Mouse (Mus musculus): ENCODE measurements at regions not wholly inside any gene's neighbourhood (a gene's known extent, or its start where the extent isn't known, plus 50 kb on each side); places are given as distances from the start of the nearest gene placed in this dataset.
A peak's percentile ranks its signal among the peaks of the same experiment; 100 is the strongest.

DNA sequence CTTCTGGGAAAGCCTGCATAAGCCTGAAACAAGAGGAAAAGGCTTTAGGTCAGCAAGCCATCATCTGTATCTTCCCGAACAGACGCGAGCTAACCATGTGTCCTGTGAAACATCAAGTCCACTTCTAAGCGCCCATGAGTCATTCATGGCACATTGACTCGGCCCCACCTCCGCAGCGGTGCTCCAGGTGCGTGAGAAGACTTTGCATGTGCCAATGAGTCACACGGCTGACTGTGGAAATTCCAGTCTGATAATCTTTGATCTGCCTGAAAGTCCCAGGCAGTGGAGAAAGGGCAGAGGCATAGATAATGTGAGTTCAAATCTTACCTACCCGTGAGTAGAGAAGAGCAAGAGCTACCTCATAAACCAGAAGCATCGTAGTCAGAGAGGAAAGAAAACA, 137.8 kb downstream of the Pfkfb3 start:
- DNase-seq, result no peak

DNA sequence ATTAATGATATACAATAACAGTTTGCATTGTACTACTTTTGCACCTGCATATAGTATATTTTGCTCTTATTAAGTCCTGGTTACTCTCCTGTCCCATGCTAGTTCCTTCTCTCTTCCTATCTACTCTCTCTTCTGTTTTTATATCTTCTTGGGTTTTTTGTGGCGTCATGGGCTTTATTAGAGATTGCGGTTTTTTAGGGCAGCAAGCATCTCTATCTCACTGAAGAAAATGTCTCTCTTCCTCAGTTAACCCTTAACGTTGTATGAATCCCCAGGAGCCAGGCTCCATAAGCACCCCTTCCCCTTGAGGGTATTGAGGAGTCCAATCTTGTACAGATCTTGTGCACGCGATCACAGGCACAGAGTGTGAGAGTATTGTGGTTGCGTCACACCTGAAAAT, 141.4 kb downstream of the Pfkfb3 start:
- no peak for DNase-seq

- DNase-seq, result peak; percentile 9 to 34
Observed at GRCm38 (mm10) chr2:11408497-11408896, 145.4 kb downstream of the Pfkfb3 start.

DNA sequence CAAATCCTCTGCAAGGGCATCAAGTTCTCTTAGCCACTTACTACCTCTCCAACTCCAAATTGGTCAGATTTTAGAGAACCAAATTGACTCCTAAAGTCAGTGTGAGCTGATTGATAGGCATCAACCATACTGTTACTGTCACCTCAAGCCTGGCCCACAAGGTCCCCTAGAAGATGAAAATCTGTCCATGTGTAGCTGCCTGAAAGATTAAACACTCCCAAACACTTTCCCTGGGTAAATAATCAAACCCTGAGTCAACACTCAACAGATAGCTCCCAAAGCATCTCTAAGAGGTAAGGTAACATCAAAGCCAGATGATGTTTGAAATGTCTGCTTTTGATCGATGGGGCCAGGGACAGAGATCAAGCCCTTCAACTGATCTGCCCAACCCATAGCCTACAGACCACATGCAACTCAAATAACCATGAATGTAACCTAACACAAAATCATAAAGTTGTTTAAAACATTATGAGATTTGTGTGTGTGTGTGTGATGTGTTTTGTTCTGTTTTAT, 147.7 kb downstream of the Pfkfb3 start:
- no peak for DNase-seq

DNA sequence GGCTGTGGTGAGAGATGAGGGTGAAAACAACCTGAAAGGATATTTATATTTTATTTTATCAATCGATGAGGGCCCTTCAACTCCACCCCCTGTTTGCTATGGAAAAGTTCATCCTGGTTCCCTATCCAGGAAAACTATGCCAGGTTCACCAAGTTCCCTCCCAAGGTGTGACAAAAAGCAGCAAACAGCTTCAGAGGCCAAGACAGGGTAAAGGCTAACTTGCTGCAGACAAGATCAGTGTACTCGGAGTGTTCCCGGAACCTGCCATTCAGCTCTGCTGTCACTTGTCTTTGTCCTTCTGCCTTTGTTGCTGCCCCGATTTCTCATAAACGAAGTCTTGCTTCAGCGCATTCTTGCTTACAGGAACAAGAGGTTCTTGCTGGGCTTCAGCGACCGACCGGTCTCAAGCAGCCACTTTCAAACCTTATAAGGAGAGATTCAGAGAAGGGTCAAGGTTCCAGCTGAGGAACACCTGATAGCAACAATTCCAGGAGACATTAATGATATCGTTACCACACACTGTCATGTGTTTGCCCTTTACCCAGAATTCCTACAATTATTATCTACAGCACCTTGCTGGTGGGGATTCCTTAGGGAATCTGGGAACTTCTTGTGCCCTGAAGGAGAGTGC, 151.5 kb downstream of the Pfkfb3 start:
- DNase-seq, result no peak

- DNase-seq, result no peak
Observed at GRCm38 (mm10) chr2:11399411-11399810, 154.5 kb downstream of the Pfkfb3 start.

- DNase-seq, result no peak
Observed at GRCm38 (mm10) chr2:11398949-11399348, 154.9 kb downstream of the Pfkfb3 start.

- no peak for DNase-seq
Observed at GRCm38 (mm10) chr2:11398391-11398790, 155.5 kb downstream of the Pfkfb3 start.

GRCm38 (mm10) chr2:11396835-11397234, 157.0 kb downstream of the Pfkfb3 start:
- DNase-seq, result peak; percentile 26 to 31

GRCm38 (mm10) chr2:11394675-11395349, 159.1 kb downstream of the Pfkfb3 start:
- no peak for DNase-seq

- no peak for DNase-seq
Observed at GRCm38 (mm10) chr2:11391725-11392124, 162.2 kb downstream of the Pfkfb3 start.

DNA sequence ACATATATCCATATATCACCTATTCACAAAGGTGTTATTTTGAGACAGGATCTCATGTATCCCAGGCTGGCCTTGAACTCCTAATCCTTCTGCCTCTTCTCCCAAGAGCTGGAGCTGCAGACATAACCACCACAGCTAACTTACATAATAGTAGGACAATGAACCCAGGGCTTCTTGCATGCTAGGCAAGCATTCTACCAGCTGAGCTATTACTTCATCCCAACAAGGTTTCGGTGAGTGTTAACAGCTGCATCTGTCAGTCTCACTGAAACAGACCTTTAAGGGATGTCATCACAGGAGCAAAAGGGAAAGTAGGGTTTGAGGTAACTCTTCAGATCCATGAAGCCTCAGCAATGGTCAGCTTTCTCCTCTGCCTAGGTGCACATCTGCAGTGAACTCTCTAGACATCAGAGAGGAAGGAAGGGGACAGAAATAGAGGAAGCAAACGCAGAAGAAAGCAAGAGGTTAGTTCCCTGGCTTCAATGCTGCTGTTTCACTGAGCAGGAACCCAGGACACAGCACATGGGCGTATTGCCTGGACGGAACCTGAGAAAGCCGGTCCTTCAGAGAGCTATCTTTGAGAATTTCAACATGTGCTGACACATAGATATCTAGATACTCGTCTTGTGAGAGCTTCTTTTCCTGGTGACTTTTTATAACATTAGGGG, 163.1 kb downstream of the Pfkfb3 start:
- no peak for DNase-seq

DNA sequence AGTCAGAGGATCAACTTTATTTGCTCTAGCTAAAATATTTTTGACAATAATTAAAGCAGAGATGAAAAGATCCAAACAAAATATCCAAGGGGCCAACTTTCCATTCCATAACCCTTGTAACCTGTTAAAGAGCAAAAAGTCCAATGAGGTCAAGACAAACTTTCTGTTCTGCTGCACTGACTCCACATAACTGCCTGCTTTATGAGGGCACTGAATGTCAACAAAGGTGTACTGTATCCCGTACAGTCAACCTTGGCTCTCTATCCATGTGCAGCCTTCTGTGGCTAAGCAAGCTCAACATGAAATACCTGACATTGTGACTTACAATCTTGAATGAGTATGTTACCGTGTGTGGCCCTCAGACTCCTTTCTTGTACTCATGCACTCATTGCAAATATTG, 166.3 kb downstream of the Pfkfb3 start:
- DNase-seq, result no peak

- no peak for DNase-seq
Observed at GRCm38 (mm10) chr2:11383815-11384214, 170.1 kb downstream of the Pfkfb3 start.

GRCm38 (mm10) chr2:11377213-11377612, 176.7 kb downstream of the Pfkfb3 start:
- DNase-seq, result no peak

DNA sequence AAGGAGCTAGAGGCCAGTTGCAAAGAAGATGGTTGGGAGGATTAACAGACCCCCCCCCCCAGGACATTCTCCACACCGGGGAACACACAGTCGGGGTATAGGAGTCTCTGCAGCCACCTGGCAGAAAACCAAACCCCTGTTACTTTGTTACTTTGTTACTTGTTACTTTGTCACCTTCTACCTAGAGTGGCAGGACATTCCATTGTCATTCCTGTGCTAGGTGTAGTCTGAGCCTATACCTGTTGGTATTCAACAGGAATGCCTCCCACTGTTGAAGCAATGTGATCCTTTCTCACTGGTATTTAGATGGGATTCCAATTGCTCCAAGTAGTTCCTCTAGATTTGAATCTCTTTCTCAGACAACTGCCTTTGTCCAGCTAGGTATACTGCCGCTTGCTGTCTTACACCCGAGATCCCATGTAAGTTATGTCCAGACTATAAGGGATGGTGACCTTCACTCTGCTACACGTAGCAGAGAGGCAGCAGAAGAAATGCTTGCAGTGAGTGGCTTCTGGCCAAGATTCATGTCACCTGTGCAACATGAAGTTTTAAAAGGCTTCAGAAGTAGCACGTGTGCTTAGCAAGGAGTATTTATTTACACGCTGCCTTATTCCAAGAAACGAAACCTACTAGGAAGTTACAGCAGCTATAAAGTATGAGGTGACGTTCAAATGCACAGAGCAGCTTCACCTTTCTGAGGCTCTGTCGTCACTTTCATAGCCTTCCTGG, 178.0 kb downstream of the Pfkfb3 start:
- DNase-seq, result no peak

- DNase-seq, result peak; percentile 73 to 78
Observed at GRCm38 (mm10) chr2:11375092-11375491, 178.8 kb downstream of the Pfkfb3 start.

- no peak for DNase-seq
Observed at GRCm38 (mm10) chr2:11370273-11370672, 183.6 kb downstream of the Pfkfb3 start.

- DNase-seq, result no peak
Observed at GRCm38 (mm10) chr2:11367319-11367718, 186.6 kb downstream of the Pfkfb3 start.

DNA sequence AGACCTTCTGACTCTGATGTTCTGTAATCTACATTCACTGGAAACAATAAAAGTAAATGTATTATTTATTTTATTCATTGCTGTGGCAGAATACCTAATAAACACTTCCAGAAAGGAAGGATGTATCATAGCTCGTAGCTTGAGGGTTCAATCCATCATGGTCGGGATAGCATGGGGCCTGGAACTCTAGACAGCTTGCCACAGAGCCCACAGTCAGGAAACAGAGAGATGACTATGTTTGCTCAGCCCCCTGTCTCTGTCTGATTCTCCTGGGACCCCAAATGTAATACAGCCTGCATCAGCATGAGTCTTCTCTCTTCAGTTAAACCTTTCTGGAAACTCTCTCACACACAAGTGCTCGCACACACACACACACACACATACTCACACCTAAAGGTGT, 188.1 kb downstream of the Pfkfb3 start:
- DNase-seq, result no peak

DNA sequence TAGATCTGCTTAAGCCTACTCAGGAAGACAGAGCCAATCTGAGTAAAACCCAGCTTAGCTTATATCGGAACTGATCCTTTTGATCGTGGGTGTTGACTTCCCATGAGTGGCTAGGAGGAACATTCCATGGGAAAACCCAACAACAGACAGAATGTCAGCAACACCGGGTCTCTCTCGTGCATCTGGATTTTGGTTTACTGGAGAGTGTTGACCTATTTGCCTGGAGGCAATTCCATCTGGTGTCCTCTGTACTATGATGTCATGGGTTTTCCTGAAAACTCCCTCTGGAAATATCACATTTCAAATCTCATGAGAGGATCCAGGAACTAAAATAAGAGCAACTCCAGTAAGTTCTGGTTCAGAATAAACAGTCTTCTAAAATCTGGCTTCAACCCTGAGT, 188.5 kb downstream of the Pfkfb3 start:
- no peak for DNase-seq

DNA sequence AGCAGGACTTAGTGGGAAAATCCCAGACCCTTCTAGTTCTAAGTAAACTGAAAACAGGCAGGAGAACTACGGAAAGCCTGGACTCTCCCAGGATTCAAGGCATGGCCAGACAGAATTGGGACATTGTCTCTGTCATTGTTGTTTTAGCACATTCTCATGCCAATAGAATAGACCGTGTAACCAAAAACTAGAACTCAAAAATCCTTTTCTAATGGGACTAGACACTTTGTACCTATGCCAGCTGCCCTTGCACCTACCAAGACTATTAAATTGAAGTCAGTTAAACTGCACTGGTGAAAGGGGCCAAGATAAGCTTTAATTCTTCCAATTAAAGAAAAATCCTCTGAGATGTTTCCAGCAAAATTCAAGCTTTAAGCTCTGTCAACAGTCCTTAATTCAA, 189.8 kb downstream of the Pfkfb3 start:
- DNase-seq, result no peak

DNA sequence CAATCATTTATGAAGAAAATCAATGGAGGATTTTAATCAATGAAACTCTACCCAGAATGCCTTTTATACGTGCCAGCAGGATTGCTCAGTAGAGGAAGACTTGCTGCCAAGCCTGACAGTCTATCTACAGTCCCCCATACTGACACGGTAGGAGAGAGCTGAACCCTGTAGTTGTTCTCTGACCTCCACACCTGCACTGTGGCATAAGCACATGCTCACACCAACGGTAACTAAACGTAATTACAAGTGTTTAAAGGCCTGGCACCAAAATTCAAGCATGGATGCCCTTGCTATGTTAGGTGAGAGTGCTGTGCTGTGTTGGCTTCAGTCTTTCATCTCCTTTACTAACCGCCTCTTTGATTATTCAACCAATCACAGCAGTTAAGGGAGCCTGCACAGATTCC, 190.8 kb downstream of the Pfkfb3 start:
- DNase-seq, result no peak
